Mouse (Mus musculus): ENCODE data around the gene Micu1. TPM values are rescaled to one million over a fixed set of nuclear protein-coding genes. Genes with fewer than 3 reads are reported as not detected.
A peak's percentile ranks its signal among the peaks of the same experiment; 100 is the strongest.
"Not testable (repeated sequence)": the region's sequence is repeated elsewhere in the genome, so short reads cannot be mapped to it uniquely, and the experiment has no call there.

The Micu1 gene
- polyA plus RNA-seq, 1 experiment from 2014 or later = 78.4 TPM

- Histone ChIP-seq H3K4me2 (ENCODE audit: low read length) (no peak overlapping the region), H3K27ac (ENCODE audit: low read length) (no peak overlapping the region), H3K9ac (ENCODE audit: low read depth, low read length) (no peak overlapping the region), H3K4me3 (ENCODE audit: low read depth, low read length) (no peak overlapping the region), H3K9me3 (replicated peaks; ENCODE audit: control insufficient read depth, low read length, poor library complexity, severe bottlenecking) (no peaks in the 10 kb centered on the region), H3K36me3 (ENCODE audit: control insufficient read depth, insufficient read depth, low read length) (no peaks in the 10 kb centered on the region), H3K4me1 (ENCODE audit: control insufficient read depth, insufficient read depth, low read length) (peaks cover 9% of the 10 kb centered on the region), H3K27me3 (ENCODE audit: control insufficient read depth, insufficient read depth, low read depth, low read length) (no peaks in the 10 kb centered on the region)
- no peak for ATAC-seq
- WGBS = 74% methylated on average over 10 of the region's 10 CpGs
These were observed 158.9 kb downstream of the Micu1 start for GRCm38 (mm10) chr10:59861201-59861600.

DNA sequence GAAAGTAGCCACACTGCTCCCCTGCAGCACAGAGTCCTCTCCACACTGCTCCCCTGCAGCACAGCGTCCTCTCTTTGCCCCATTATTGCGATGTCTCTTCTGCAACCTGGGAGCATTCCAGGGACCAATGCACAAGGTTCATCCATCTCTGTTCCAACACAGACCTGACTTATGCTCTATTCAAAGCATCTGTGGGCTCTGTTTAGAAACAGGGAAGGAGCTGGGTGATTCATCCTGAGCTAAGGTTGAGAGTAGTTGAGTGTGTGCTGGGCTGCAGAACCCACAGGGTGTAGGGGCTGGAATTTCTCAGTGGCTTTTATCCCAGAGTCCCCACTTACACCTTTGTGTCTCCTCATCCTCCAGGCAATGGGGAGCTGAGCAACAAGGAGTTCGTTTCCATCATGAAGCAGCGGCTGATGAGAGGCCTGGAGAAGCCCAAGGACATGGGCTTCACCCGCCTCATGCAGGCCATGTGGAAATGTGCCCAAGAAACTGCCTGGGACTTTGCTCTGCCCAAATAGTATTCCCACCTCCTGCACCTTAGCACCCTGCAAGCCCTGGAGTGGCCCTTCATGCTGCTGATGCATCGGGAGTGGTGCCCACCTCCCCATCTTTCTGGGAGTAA is 160.7 kb downstream of the Micu1 start:
- Histone ChIP-seq H3K4me2 (ENCODE audit: low read length) (no peak overlapping the region), H3K4me3 (ENCODE audit: low read depth, low read length) (no peak overlapping the region), H3K36me3 (ENCODE audit: control insufficient read depth, insufficient read depth, low read length) (no peaks in the 10 kb centered on the region), H3K27me3 (ENCODE audit: control insufficient read depth, insufficient read depth, low read depth, low read length) (no peaks in the 10 kb centered on the region), H3K4me1 (ENCODE audit: control insufficient read depth, insufficient read depth, low read length) (peaks cover 9% of the 10 kb centered on the region), H3K9ac (ENCODE audit: low read depth, low read length) (no peak overlapping the region), H3K9me3 (replicated peaks; ENCODE audit: control insufficient read depth, low read length, poor library complexity, severe bottlenecking) (no peaks in the 10 kb centered on the region), H3K27ac (ENCODE audit: low read length) (no peak overlapping the region)
- WGBS = 85% methylated on average over 6 of the region's 6 CpGs
- ATAC-seq = no peak

GRCm38 (mm10) chr10:59863620-59864019 is 161.3 kb downstream of the Micu1 start:
- no peak overlapping the region for H3K4me3 ChIP-seq (ENCODE audit: low read depth, low read length)
- 43% methylated on average over 4 of the region's 4 CpGs for WGBS
- H3K27me3 ChIP-seq (ENCODE audit: control insufficient read depth, insufficient read depth, low read depth, low read length) = no peaks in the 10 kb centered on the region
- no peaks in the 10 kb centered on the region for H3K36me3 ChIP-seq (ENCODE audit: control insufficient read depth, insufficient read depth, low read length)
- ATAC-seq = no peak
- 0 out of 2 replicates have a peak overlapping the region, but pooled peaks have one; percentile 34 for H3K9ac ChIP-seq (ENCODE audit: low read depth, low read length)
- H3K27ac ChIP-seq (ENCODE audit: low read length) = no peak overlapping the region
- H3K4me1 ChIP-seq (ENCODE audit: control insufficient read depth, insufficient read depth, low read length) = peaks cover 9% of the 10 kb centered on the region
- H3K9me3 ChIP-seq (replicated peaks; ENCODE audit: control insufficient read depth, low read length, poor library complexity, severe bottlenecking) = no peaks in the 10 kb centered on the region
- H3K4me2 ChIP-seq (ENCODE audit: low read length) = no peak overlapping the region

GRCm38 (mm10) chr10:59864232-59864875 is 162.1 kb downstream of the Micu1 start:
- 57% methylated on average over 19 of the region's 19 CpGs for WGBS
- no peak overlapping the region for H3K9ac ChIP-seq (ENCODE audit: low read depth, low read length)
- peak; percentile 63; the same call in 1 of the 2 replicates for ATAC-seq
- H3K27ac ChIP-seq (ENCODE audit: low read length) = no peak overlapping the region
- no peaks in the 10 kb centered on the region for H3K9me3 ChIP-seq (replicated peaks; ENCODE audit: control insufficient read depth, low read length, poor library complexity, severe bottlenecking)
- no peak overlapping the region for H3K4me3 ChIP-seq (ENCODE audit: low read depth, low read length)
- peaks cover 9% of the 10 kb centered on the region for H3K4me1 ChIP-seq (ENCODE audit: control insufficient read depth, insufficient read depth, low read length)
- no peaks in the 10 kb centered on the region for H3K36me3 ChIP-seq (ENCODE audit: control insufficient read depth, insufficient read depth, low read length)
- H3K4me2 ChIP-seq (ENCODE audit: low read length) = no peak overlapping the region
- no peaks in the 10 kb centered on the region for H3K27me3 ChIP-seq (ENCODE audit: control insufficient read depth, insufficient read depth, low read depth, low read length)

DNA sequence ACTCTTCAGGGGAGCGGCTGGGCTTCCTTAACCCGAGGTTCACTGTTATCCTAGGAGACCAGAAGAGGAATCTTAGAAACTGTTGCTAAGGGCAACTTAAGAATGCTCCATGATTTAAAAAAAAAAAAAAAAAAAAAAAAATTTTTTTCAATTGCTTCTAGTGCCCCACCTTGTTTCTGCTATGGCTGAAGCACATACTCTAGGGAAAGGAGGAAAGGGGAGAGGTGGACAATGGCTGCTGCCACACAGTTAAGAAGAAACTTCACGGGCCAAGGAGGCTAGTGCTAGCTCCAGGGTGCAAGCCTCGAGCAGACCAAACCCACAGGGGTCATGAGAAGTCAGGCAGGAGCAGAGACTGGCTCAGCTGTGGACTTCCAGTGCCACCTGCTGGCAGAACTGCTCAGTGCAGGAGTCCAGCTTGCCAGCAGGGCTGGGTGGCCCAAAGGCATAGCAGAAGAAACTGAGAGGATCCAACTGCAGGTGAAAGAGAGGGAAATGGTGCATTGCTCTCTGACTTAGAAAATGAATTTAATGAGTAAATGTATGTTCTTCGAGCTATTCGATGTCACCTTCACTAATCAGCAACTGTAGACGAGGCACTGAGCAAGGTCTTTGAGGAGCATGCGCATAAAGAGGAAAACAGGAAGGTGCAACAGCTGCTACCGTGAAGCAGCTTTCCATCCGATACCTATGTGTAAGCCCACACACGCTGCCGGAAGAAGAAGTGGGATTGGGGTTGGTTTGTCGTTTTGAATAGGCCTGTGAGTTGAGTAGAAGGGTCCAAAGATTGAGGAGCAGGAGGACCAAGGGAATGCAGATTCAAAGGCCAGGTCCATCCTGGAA is 162.8 kb downstream of the Micu1 start:
- ATAC-seq = peak; percentile 82

GRCm38 (mm10) chr10:59868266-59868665 is 166.0 kb downstream of the Micu1 start:
- H3K9me3 ChIP-seq (replicated peaks; ENCODE audit: control insufficient read depth, low read length, poor library complexity, severe bottlenecking) = no peaks in the 10 kb centered on the region
- H3K4me1 ChIP-seq (ENCODE audit: control insufficient read depth, insufficient read depth, low read length) = peaks cover 9% of the 10 kb centered on the region
- no peak overlapping the region for H3K9ac ChIP-seq (ENCODE audit: low read depth, low read length)
- no peak overlapping the region for H3K27ac ChIP-seq (ENCODE audit: low read length)
- H3K36me3 ChIP-seq (ENCODE audit: control insufficient read depth, insufficient read depth, low read length) = no peaks in the 10 kb centered on the region
- H3K27me3 ChIP-seq (ENCODE audit: control insufficient read depth, insufficient read depth, low read depth, low read length) = no peaks in the 10 kb centered on the region
- no peak for ATAC-seq
- no peak overlapping the region for H3K4me2 ChIP-seq (ENCODE audit: low read length)
- no peak overlapping the region for H3K4me3 ChIP-seq (ENCODE audit: low read depth, low read length)
- 52% methylated on average over 11 of the region's 11 CpGs for WGBS

More for the DNA sequence above, 162.8 kb downstream of the Micu1 start:
- Histone ChIP-seq H3K27me3 (ENCODE audit: control insufficient read depth, insufficient read depth, low read depth, low read length) (no peaks in the 10 kb centered on the region), H3K9me3 (replicated peaks; ENCODE audit: control insufficient read depth, low read length, poor library complexity, severe bottlenecking) (no peaks in the 10 kb centered on the region), H3K9ac (ENCODE audit: low read depth, low read length) (no peak overlapping the region), H3K4me2 (ENCODE audit: low read length) (no peak overlapping the region), H3K27ac (ENCODE audit: low read length) (no peak overlapping the region), H3K4me3 (ENCODE audit: low read depth, low read length) (no peak overlapping the region), H3K4me1 (ENCODE audit: control insufficient read depth, insufficient read depth, low read length) (peaks cover 9% of the 10 kb centered on the region), H3K36me3 (ENCODE audit: control insufficient read depth, insufficient read depth, low read length) (no peaks in the 10 kb centered on the region)
- 35% methylated on average over 13 of the region's 13 CpGs for WGBS

DNA sequence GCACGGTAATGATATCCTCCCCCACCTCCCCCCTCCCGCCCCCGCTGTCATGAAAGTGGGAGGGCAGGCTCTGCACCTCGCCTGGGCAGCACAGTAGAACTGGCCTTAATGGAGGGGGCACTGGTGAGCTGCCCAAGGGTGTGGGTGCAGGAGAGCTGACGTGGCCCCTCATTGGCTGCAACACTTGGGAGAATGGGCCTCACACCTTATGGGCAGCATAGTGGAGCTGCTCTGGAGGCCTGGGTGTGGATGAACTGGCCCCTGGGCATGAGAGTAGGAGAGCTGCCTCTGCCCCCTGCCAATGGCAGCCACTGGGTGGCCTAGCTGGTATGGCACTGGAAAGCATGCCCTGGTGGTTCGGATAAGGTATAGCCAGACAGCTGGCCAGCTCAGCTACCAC is 167.8 kb downstream of the Micu1 start:
- H3K36me3 ChIP-seq (ENCODE audit: control insufficient read depth, insufficient read depth, low read length) = no peaks in the 10 kb centered on the region
- H3K4me3 ChIP-seq (ENCODE audit: low read depth, low read length) = no peak overlapping the region
- H3K9ac ChIP-seq (ENCODE audit: low read depth, low read length) = no peak overlapping the region
- WGBS = 89% methylated on average over 6 of the region's 6 CpGs
- H3K4me1 ChIP-seq (ENCODE audit: control insufficient read depth, insufficient read depth, low read length) = no peaks in the 10 kb centered on the region
- no peaks in the 10 kb centered on the region for H3K27me3 ChIP-seq (ENCODE audit: control insufficient read depth, insufficient read depth, low read depth, low read length)
- no peak for ATAC-seq
- H3K27ac ChIP-seq (ENCODE audit: low read length) = no peak overlapping the region
- no peak overlapping the region for H3K4me2 ChIP-seq (ENCODE audit: low read length)
- H3K9me3 ChIP-seq (replicated peaks; ENCODE audit: control insufficient read depth, low read length, poor library complexity, severe bottlenecking) = no peaks in the 10 kb centered on the region

GRCm38 (mm10) chr10:59872651-59873050 is 170.4 kb downstream of the Micu1 start:
- H3K9me3 ChIP-seq (replicated peaks; ENCODE audit: control insufficient read depth, low read length, poor library complexity, severe bottlenecking); H3K4me3 ChIP-seq (ENCODE audit: low read depth, low read length); H3K4me2 ChIP-seq (ENCODE audit: low read length); H3K36me3 ChIP-seq (ENCODE audit: control insufficient read depth, insufficient read depth, low read length); ATAC-seq; H3K9ac ChIP-seq (ENCODE audit: low read depth, low read length); H3K4me1 ChIP-seq (ENCODE audit: control insufficient read depth, insufficient read depth, low read length); H3K27ac ChIP-seq (ENCODE audit: low read length); H3K27me3 ChIP-seq (ENCODE audit: control insufficient read depth, insufficient read depth, low read depth, low read length): not testable (repeated sequence)
- WGBS = 92% methylated on average over 4 of the region's 4 CpGs

GRCm38 (mm10) chr10:59873206-59873605 is 170.9 kb downstream of the Micu1 start:
- H3K4me3 ChIP-seq (ENCODE audit: low read depth, low read length) = no peak overlapping the region
- no peak overlapping the region for H3K9ac ChIP-seq (ENCODE audit: low read depth, low read length)
- no peak overlapping the region for H3K27ac ChIP-seq (ENCODE audit: low read length)
- no peaks in the 10 kb centered on the region for H3K4me1 ChIP-seq (ENCODE audit: control insufficient read depth, insufficient read depth, low read length)
- H3K9me3 ChIP-seq (replicated peaks; ENCODE audit: control insufficient read depth, low read length, poor library complexity, severe bottlenecking) = no peaks in the 10 kb centered on the region
- WGBS = 91% methylated on average over 5 of the region's 5 CpGs
- H3K27me3 ChIP-seq (ENCODE audit: control insufficient read depth, insufficient read depth, low read depth, low read length) = no peaks in the 10 kb centered on the region
- H3K4me2 ChIP-seq (ENCODE audit: low read length) = no peak overlapping the region
- no peaks in the 10 kb centered on the region for H3K36me3 ChIP-seq (ENCODE audit: control insufficient read depth, insufficient read depth, low read length)
- ATAC-seq = no peak
